ENCODE assay signal across 8 mouse cellular contexts in the genomic region with DNA sequence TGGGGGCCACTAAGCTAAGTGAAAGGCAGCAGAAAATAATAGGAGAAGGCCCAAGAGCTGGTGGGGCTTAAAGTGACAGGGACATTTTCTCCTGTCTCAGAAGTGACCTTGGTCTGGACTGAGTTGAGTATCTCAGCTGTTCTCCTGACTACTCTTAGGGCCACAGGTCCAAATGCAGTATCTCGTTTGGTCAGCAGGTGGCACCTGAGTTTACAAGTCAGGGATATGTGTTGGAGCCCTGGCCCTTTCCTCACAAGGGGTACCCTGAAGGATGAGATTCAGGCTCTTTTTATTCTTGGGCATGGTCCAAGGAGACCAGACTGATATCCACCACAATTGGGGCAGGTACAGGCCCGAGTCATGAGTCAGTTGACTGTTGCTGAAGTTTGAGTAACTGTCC. TPM values are rescaled to one million over a fixed set of nuclear protein-coding genes. Genes with fewer than 3 reads are reported as not detected.
DNase-seq lines count a peak whose midpoint lies in the region; ATAC-seq and TF ChIP-seq lines count a peak whose summit lies in the region.

No protein-coding gene starts in this region.

- H3K4me1 ChIP-seq in embryonic facial prominence, embryonic 14.5 days (ENCODE audit: control insufficient read depth, insufficient read depth, low read length): no peaks in the 10 kb centered on the region
- no peaks in the 10 kb centered on the region for H3K4me1 ChIP-seq in liver, postnatal 0 days (ENCODE audit: insufficient read depth)

- TF ChIP-seq CTCF in liver, postnatal 0 days (IDR thresholded peaks at IDR 0.05; ENCODE audit: low read depth): peak; percentile 77

- no peak overlapping the region for H3K27ac ChIP-seq in embryonic facial prominence, embryonic 14.5 days (replicated peaks; ENCODE audit: low read depth, low read length)
- H3K27ac ChIP-seq in liver, postnatal 0 days (ENCODE audit: low read depth): no peak overlapping the region

- H3K4me3 ChIP-seq in embryonic facial prominence, embryonic 14.5 days (ENCODE audit: low read depth, low read length): no peak overlapping the region
- H3K4me3 ChIP-seq in liver, postnatal 0 days (ENCODE audit: low read depth, low read length): no peak overlapping the region

- intact Hi-C loops in heart, postnatal 14 days (cut with DNase I): loop anchor here (2.0 kb wide), 2 partner anchors 702 to 896 kb away; no protein-coding TSS in a partner anchor

- H3K27me3 ChIP-seq in embryonic facial prominence, embryonic 14.5 days (replicated peaks; ENCODE audit: control insufficient read depth, insufficient read depth, low read length): no peaks in the 10 kb centered on the region
- no peaks in the 10 kb centered on the region for H3K27me3 ChIP-seq in liver, postnatal 0 days (ENCODE audit: insufficient read depth, low read length)

- 25% methylated on average over 2 of the region's 2 CpGs for WGBS in embryonic facial prominence, embryonic 14.5 days
- WGBS in liver, postnatal 0 days (ENCODE audit: insufficient replicate concordance): 31% methylated on average over 2 of the region's 2 CpGs

- ATAC-seq in embryonic facial prominence, embryonic 14.5 days (ENCODE audit: low read depth): peak; percentile 66; the same call in 1 of the 2 replicates
- ATAC-seq in liver, postnatal 0 days: no peak
- no peak for ATAC-seq in inflammation-experienced regulatory T-cells, adult 6 months

- H3K9ac ChIP-seq in embryonic facial prominence, embryonic 14.5 days (ENCODE audit: low read depth, low read length): no peak overlapping the region
- H3K9ac ChIP-seq in liver, postnatal 0 days (replicated peaks): no peak overlapping the region

- no peak for TF ChIP-seq EP300 in liver, postnatal 0 days (IDR thresholded peaks at IDR 0.05; ENCODE audit: low read depth)

- H3K36me3 ChIP-seq in embryonic facial prominence, embryonic 14.5 days (ENCODE audit: control insufficient read depth, insufficient read depth, low read length): 0 out of 2 replicates have a peak, but pooled peaks cover 7% of the 10 kb centered on the region
- H3K36me3 ChIP-seq in liver, postnatal 0 days (replicated peaks; ENCODE audit: insufficient read depth, low read length): no peaks in the 10 kb centered on the region; the same call in 1 of the 2 replicates

- H3K4me2 ChIP-seq in embryonic facial prominence, embryonic 14.5 days (ENCODE audit: low read depth, low read length): no peak overlapping the region
- H3K4me2 ChIP-seq in liver, postnatal 0 days (ENCODE audit: low read depth, low read length): no peak overlapping the region

- DNase-seq in ES-CJ7 (ENCODE audit: low read depth, low spot score): peak; percentile 74
- DNase-seq in adrenal gland, postnatal 36 days: peak; percentile 67
- peak; percentile 64 for DNase-seq in embryonic facial prominence, embryonic 14.5 days (ENCODE audit: low spot score)
- peak; percentile 62 to 78 for DNase-seq in heart, postnatal 14 days
- peak; percentile 63 to 87 for DNase-seq in kidney, postnatal 36 days
- peak; percentile 68 for DNase-seq in liver, postnatal 0 days
- DNase-seq in retina, adult 2 months (ENCODE audit: low read depth, low spot score): peak; percentile 28

- no peaks in the 10 kb centered on the region for H3K9me3 ChIP-seq in embryonic facial prominence, embryonic 14.5 days (ENCODE audit: control insufficient read depth, low read length)
- no peaks in the 10 kb centered on the region for H3K9me3 ChIP-seq in liver, postnatal 0 days (ENCODE audit: low read length)

RNA-seq across cellular contexts. Expression of a gene that starts 44.8 kb away (rescaled TPM):
- 10 to 100 TPM; 17.8 to 24.6 TPM for total RNA-seq in adrenal gland, postnatal 36 days (2021)
- polyA plus RNA-seq in embryonic facial prominence, embryonic 14.5 days (2014; fragmentation: Nextera tagmentation; extraction: Ambion mirVana): 15.1 and 18.2 TPM in 2 replicates
- total RNA-seq in heart, postnatal 14 days (2021): 10 to 100 TPM; 24.6 to 25.4 TPM
- polyA plus RNA-seq in liver, postnatal 0 days (2015; fragmentation: Nextera tagmentation; extraction: Ambion mirVana): 7.9 and 8.4 TPM in 2 replicates
- polyA plus RNA-seq in inflammation-experienced regulatory T-cells, adult 6 months (2017; shearing (Covaris generic)): 10 to 100 TPM in 2 of 3 experiments, 1 to 10 TPM in 1; 7.9 to 10.8 (median 10.8) TPM
